Mouse (Mus musculus): ENCODE measurements around the gene Kdm4b.

GRCm38 (mm10) chr17:56409759-56410158, 83.9 kb downstream of the Kdm4b start:
- TF ChIP-seq CTCF (IDR thresholded peaks at IDR 0.05 in 2 of 3, conservative IDR thresholded peaks at IDR 0.05 in 1 of 3; ENCODE audit: control insufficient read depth in 1 of 3, insufficient read depth in 1 of 3, low read depth in 2 of 3, low read length in 3 of 3, poor library complexity in 1 of 3, severe bottlenecking in 1 of 3) (no peak), NRF1 (IDR thresholded peaks at IDR 0.05; ENCODE audit: insufficient read depth, low read depth, low read length, poor library complexity, severe bottlenecking) (no peak), GATA1 (IDR thresholded peaks at IDR 0.05; ENCODE audit: low read depth, low read length) (no peak), POLR2A (IDR thresholded peaks at IDR 0.05; ENCODE audit: control insufficient read depth in 1 of 2, insufficient read depth in 1 of 2, low read depth in 1 of 2, low read length in 2 of 2, poor library complexity in 1 of 2) (no peak)

All from MEL (cell line).